Mouse (Mus musculus): ENCODE data around the gene Btbd35f13. TPM values are rescaled to one million over a fixed set of nuclear protein-coding genes. Genes with fewer than 3 reads are reported as not detected.
"Not testable (repeated sequence)": the region's sequence is repeated elsewhere in the genome, so short reads cannot be mapped to it uniquely, and the experiment has no call there.

The Btbd35f13 gene
- total RNA-seq (2014; rRNA removed) (not detected in 2 replicates), polyA plus RNA-seq (2015; fragmentation: Nextera tagmentation; extraction: Ambion mirVana) (not detected in 2 replicates)

- H3K4me1 ChIP-seq (ENCODE audit: insufficient read depth); H3K9me3 ChIP-seq (ENCODE audit: low read length); H3K4me3 ChIP-seq (ENCODE audit: low read depth, low read length); DNase-seq; H3K27ac ChIP-seq (ENCODE audit: low read depth, low read length); H3K4me2 ChIP-seq (ENCODE audit: low read depth); H3K9ac ChIP-seq; H3K36me3 ChIP-seq (ENCODE audit: insufficient read depth); ATAC-seq; H3K27me3 ChIP-seq (ENCODE audit: insufficient read depth, low read length): not testable (repeated sequence)
- 81% methylated on average over 2 of the region's 3 CpGs for WGBS
Measured at GRCm38 (mm10) chrX:33656872-33657271, at the start of gene Btbd35f13. TSS of gene Btbd35f13 (plus strand) at chrX:33657172.

- not testable (repeated sequence) for H3K36me3 ChIP-seq (ENCODE audit: insufficient read depth); ATAC-seq
- WGBS, result no CpG with 5 or more reads among the region's 3 CpGs
Measured at GRCm38 (mm10) chrX:33702249-33702648, 45.3 kb downstream of the Btbd35f13 start, which contains the start of gene Btbd35f14. TSS of gene Btbd35f14 (minus strand) at chrX:33702349.

More at GRCm38 (mm10) chrX:33702249-33702648, 45.3 kb downstream of the Btbd35f13 start, which contains the start of gene Btbd35f14:
- not testable (repeated sequence) for H3K27ac ChIP-seq (ENCODE audit: low read depth, low read length); H3K4me3 ChIP-seq (ENCODE audit: low read depth, low read length); H3K4me2 ChIP-seq (ENCODE audit: low read depth); H3K9me3 ChIP-seq (ENCODE audit: low read length); H3K4me1 ChIP-seq (ENCODE audit: insufficient read depth); DNase-seq; H3K27me3 ChIP-seq (ENCODE audit: insufficient read depth, low read length); H3K9ac ChIP-seq

Other genes with a start within 250 kb of the Btbd35f13 start
- not detected in 2 replicates for gene Btbd35f15, start 79.9 kb upstream of the Btbd35f13 start, total RNA-seq (2014; rRNA removed)
- not detected in 2 replicates for gene Btbd35f15, start 79.9 kb upstream of the Btbd35f13 start, polyA plus RNA-seq (2015; fragmentation: Nextera tagmentation; extraction: Ambion mirVana)
- gene Btbd35f14, start 45.2 kb downstream of the Btbd35f13 start, total RNA-seq (2014; rRNA removed), result not detected in 2 replicates
- not detected in 2 replicates for gene Btbd35f14, start 45.2 kb downstream of the Btbd35f13 start, polyA plus RNA-seq (2015; fragmentation: Nextera tagmentation; extraction: Ambion mirVana)